Mouse (Mus musculus): ENCODE measurements around the gene AL731706.1. TPM values are rescaled to one million over a fixed set of nuclear protein-coding genes. Genes with fewer than 3 reads are reported as not detected.

AL731706.1 gene
- polyA plus RNA-seq (2016; fragmentation: Nextera tagmentation; extraction: Ambion mirVana) = 18.9 and 21.7 TPM in 2 replicates

DNA sequence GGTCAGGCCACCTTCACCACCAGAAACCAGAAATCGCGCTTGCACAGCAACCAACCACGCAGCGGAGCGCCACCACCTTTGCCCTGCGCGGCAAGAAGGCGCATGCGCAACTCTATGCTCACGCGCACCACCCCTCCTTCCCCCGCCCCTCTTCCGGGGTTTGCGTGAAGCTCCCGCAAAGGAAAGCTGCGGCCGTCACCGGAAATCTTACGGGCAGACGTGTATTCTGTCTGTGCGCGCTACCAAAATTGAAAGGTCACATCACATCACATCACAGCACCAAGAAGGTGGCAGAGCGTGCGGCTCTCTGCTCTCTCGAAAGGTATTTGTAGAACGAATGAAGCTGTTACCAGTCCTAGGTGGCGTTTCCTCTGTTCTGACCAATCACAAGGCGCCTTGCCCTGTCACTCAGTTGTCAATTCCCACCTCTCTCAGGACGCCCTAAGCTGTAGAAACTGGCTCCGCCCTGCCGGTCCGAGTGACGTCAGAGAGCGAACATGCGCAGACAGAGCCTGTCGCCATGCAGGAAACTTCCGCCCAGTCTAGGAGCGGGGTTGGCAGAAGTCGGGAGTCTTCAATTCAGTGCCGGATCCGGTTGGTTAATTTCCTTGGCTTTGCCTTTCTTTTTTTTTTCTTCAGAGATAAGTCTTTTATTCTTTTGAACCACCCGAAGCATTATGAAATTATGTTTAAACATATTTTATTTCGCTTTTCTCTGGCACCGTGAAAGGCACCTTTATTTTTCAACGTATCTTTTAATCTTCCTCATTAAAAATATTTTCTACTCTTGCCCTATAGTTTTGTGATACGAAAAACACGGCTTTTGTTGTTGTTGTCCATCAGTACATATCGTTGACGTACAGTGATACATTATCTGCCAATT lies at the start of gene AL731706.1, which contains the start of the genes Slx4ip and Mkks:
AL731706.1 (minus strand) TSS at position 322 of the 883 bp plus-strand sequence.
Slx4ip (plus strand) TSS at position 151 of the 883 bp plus-strand sequence.
Mkks (minus strand) TSS at position 322 of the 883 bp plus-strand sequence.
- H3K27me3 ChIP-seq (ENCODE audit: low read depth, poor library complexity, severe bottlenecking) = no peaks in the 10 kb centered on the region
- H3K27ac ChIP-seq = peak within 1 kb of the TSS; percentile 97
- peak; percentile 98 for DNase-seq (ENCODE audit: low spot score)
- peaks cover 4% of the 10 kb centered on the region; the same call in 1 of the 2 replicates for H3K36me3 ChIP-seq
- peak within 1 kb of the TSS; percentile 78 for H3K4me3 ChIP-seq
- under 1% methylated on average over 49 of the region's 49 CpGs for WGBS
- H3K9me3 ChIP-seq (replicated peaks) = no peaks in the 10 kb centered on the region
- H3K4me1 ChIP-seq = peaks cover 4% of the 10 kb centered on the region; the same call in 1 of the 2 replicates

DNA sequence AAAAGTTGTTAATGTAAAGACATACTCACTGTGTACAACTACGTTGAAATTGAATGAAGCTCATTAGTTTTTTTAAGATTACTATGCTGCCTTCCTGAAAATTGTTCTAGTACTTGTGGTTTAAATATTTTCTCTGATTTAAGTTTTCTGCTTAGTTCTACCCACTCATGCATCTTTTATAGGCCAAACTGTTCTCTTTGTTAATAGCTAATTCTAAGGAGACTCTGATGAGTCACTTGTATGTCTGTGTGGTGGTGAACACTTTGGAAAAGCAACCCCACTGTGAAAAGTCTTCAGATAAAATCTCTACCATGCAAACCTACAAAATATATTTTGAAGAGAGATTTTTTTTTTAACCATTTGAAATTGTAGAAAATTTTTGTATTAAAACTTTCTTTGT lies 47.1 kb upstream of the AL731706.1 start:
- H3K27ac ChIP-seq = no peak overlapping the region
- no peaks in the 10 kb centered on the region for H3K4me1 ChIP-seq
- H3K4me3 ChIP-seq = no peak overlapping the region
- H3K36me3 ChIP-seq = no peaks in the 10 kb centered on the region
- no peaks in the 10 kb centered on the region for H3K9me3 ChIP-seq (replicated peaks)
- no peaks in the 10 kb centered on the region for H3K27me3 ChIP-seq (ENCODE audit: low read depth, poor library complexity, severe bottlenecking)
- 96% methylated on average over 1 of the region's 1 CpGs for WGBS
- DNase-seq (ENCODE audit: low spot score) = no peak

DNA sequence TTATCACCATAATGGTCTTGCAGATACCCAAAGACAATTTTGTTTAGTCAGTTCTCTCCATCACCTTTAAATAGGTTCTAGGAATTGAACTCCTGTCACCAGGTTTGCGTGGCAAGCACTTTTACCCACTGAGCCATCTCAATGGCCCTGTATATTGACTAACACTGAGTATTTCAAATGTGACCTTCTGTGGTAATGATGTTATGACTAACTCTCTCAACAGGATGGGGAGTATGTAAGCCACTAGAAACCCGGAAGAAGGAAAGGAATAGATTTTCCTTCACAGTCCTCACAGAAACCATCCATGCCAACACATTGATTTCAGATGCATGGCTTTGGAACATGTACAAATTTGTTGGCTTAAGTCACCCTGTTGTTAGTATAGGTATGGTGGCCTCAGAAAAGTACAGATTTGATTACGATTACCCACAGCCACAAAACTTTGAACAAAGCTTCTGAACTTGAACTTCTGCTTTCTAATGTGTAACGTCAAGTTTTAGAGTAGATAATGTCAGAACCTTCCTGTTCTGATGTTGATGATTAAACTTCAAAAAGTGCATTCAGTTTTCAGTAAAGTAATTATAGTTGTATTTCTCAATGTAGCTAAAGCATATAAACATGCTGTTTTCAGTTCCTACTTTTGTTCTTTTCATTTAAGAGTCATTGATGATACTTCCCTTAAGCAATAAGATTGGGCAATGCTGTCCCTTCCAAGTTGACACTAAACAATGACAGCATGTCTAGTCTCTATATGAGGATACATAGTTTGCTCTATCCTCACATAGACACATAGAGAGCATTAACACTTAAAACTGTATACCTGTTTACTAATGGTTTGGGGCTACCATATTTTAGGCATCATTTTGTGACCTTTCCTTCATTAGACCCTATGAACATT lies 45.5 kb upstream of the AL731706.1 start:
- no peaks in the 10 kb centered on the region for H3K27me3 ChIP-seq (ENCODE audit: low read depth, poor library complexity, severe bottlenecking)
- 95% methylated on average over 4 of the region's 4 CpGs for WGBS
- H3K4me3 ChIP-seq = no peak overlapping the region
- H3K9me3 ChIP-seq (replicated peaks) = no peaks in the 10 kb centered on the region
- no peaks in the 10 kb centered on the region for H3K4me1 ChIP-seq
- no peak overlapping the region for H3K27ac ChIP-seq
- H3K36me3 ChIP-seq = no peaks in the 10 kb centered on the region
- no peak for DNase-seq (ENCODE audit: low spot score)

DNA sequence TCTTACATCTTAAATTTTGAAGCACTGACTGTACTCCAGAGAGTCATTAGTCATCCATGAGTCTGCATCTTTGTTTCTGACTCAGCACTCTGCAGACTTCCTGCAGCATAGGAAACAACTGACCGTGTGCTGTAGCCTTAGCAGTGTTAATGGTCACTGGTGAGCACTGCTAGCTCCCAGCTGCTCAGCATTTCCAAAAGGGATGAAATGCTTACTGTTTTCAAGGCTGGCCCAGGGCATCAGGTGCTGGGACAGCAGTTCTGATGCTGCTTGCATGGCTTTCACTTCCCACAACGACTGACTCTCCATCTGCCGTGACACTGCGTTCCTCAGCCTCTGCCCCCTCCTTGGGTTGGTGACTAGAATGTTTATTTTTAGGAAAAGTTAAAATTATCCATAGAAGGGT lies 29.8 kb upstream of the AL731706.1 start:
- Histone ChIP-seq H3K9me3 (replicated peaks) (no peaks in the 10 kb centered on the region), H3K27ac (no peak overlapping the region), H3K36me3 (no peaks in the 10 kb centered on the region), H3K4me1 (peaks cover 10% of the 10 kb centered on the region), H3K27me3 (ENCODE audit: low read depth, poor library complexity, severe bottlenecking) (no peaks in the 10 kb centered on the region), H3K4me3 (no peak overlapping the region)
- 83% methylated on average over 4 of the region's 4 CpGs for WGBS
- DNase-seq (ENCODE audit: low spot score) = no peak

- H3K27ac ChIP-seq = no peak overlapping the region
- WGBS = 74% methylated on average over 3 of the region's 3 CpGs
- H3K27me3 ChIP-seq (ENCODE audit: low read depth, poor library complexity, severe bottlenecking) = no peaks in the 10 kb centered on the region
- no peaks in the 10 kb centered on the region for H3K9me3 ChIP-seq (replicated peaks)
- no peaks in the 10 kb centered on the region for H3K36me3 ChIP-seq
- no peak for DNase-seq (ENCODE audit: low spot score)
- H3K4me3 ChIP-seq = no peak overlapping the region
- peaks cover 10% of the 10 kb centered on the region for H3K4me1 ChIP-seq
Observed at GRCm38 (mm10) chr2:136920257-136920993, 29.2 kb upstream of the AL731706.1 start.

- H3K27me3 ChIP-seq (ENCODE audit: low read depth, poor library complexity, severe bottlenecking) = no peaks in the 10 kb centered on the region
- H3K4me3 ChIP-seq = no peak overlapping the region
- H3K36me3 ChIP-seq = no peaks in the 10 kb centered on the region
- no peak overlapping the region for H3K27ac ChIP-seq
- no peaks in the 10 kb centered on the region for H3K9me3 ChIP-seq (replicated peaks)
- H3K4me1 ChIP-seq = peaks cover 10% of the 10 kb centered on the region
- DNase-seq (ENCODE audit: low spot score) = no peak
- 100% methylated on average over 1 of the region's 1 CpGs for WGBS
Observed at GRCm38 (mm10) chr2:136919433-136919832, 28.2 kb upstream of the AL731706.1 start.

- H3K4me1 ChIP-seq = peaks cover 1% of the 10 kb centered on the region
- no peaks in the 10 kb centered on the region for H3K27me3 ChIP-seq (ENCODE audit: low read depth, poor library complexity, severe bottlenecking)
- no peaks in the 10 kb centered on the region for H3K9me3 ChIP-seq (replicated peaks)
- 74% methylated on average over 3 of the region's 3 CpGs for WGBS
- H3K4me3 ChIP-seq = no peak overlapping the region
- H3K27ac ChIP-seq = no peak overlapping the region
- H3K36me3 ChIP-seq = no peaks in the 10 kb centered on the region
- no peak for DNase-seq (ENCODE audit: low spot score)
Observed at GRCm38 (mm10) chr2:136914334-136914902, 23.2 kb upstream of the AL731706.1 start.

- Histone ChIP-seq H3K4me3 (no peak overlapping the region), H3K27ac (no peak overlapping the region), H3K27me3 (ENCODE audit: low read depth, poor library complexity, severe bottlenecking) (no peaks in the 10 kb centered on the region), H3K36me3 (no peaks in the 10 kb centered on the region), H3K9me3 (replicated peaks) (no peaks in the 10 kb centered on the region), H3K4me1 (no peaks in the 10 kb centered on the region)
- no peak for DNase-seq (ENCODE audit: low spot score)
- WGBS = 81% methylated on average over 3 of the region's 3 CpGs
Observed at GRCm38 (mm10) chr2:136913021-136913420, 21.8 kb upstream of the AL731706.1 start.

DNA sequence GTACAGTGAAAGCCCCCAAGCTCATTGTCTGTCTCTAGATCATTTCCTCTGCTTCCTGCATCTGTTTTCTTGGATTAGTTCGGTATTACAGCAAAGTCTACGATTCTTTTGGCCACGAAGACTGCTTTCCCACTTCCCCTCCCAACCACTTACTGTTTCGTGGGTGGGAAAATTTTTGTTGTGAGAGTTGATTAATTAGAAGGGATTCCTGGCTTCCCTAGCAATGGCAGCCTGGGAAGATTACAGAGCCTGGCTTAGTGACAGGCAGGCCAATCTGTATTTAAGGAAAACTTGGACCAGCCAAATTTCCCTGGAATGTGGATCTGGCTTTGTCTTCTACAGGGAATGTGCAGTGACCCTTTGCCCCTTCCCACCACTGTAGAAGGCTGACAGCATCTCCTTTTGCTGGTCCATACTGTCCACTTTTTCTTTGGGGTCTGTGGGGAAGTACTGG lies 20.8 kb upstream of the AL731706.1 start:
- WGBS = 68% methylated on average over 4 of the region's 4 CpGs
- Histone ChIP-seq H3K27me3 (ENCODE audit: low read depth, poor library complexity, severe bottlenecking) (no peaks in the 10 kb centered on the region), H3K36me3 (no peaks in the 10 kb centered on the region), H3K27ac (no peak overlapping the region), H3K4me3 (no peak overlapping the region), H3K4me1 (no peaks in the 10 kb centered on the region), H3K9me3 (replicated peaks) (no peaks in the 10 kb centered on the region)
- DNase-seq (ENCODE audit: low spot score) = no peak

GRCm38 (mm10) chr2:136909298-136909697 lies 18.1 kb upstream of the AL731706.1 start:
- Histone ChIP-seq H3K36me3 (peaks cover 11% of the 10 kb centered on the region), H3K9me3 (replicated peaks) (no peaks in the 10 kb centered on the region), H3K27ac (no peak overlapping the region), H3K4me3 (no peak overlapping the region), H3K4me1 (no peaks in the 10 kb centered on the region), H3K27me3 (ENCODE audit: low read depth, poor library complexity, severe bottlenecking) (no peaks in the 10 kb centered on the region)
- 81% methylated on average over 2 of the region's 2 CpGs for WGBS
- no peak for DNase-seq (ENCODE audit: low spot score)

DNA sequence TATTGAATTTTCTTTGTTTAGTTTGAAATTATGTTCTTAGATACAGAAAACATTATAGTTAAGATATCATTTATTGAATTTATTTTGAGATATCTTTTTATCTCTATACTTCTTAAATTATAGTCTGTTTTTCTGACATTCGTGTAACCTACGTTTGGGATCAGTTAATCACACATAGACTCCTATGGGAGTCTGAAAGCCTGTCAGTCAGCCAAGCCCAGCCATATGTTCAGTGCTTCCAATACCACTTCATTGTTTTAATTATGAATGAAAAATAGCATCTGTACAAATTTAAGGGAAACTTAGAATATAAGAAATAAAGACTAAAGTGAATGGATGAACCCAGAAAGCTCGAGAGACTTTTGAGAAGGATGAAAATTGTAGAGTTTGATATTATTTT lies 17.4 kb upstream of the AL731706.1 start:
- H3K27me3 ChIP-seq (ENCODE audit: low read depth, poor library complexity, severe bottlenecking) = no peaks in the 10 kb centered on the region
- no peak overlapping the region for H3K4me3 ChIP-seq
- no peaks in the 10 kb centered on the region for H3K9me3 ChIP-seq (replicated peaks)
- H3K27ac ChIP-seq = no peak overlapping the region
- no peak for DNase-seq (ENCODE audit: low spot score)
- H3K4me1 ChIP-seq = no peaks in the 10 kb centered on the region
- H3K36me3 ChIP-seq = peaks cover 11% of the 10 kb centered on the region
- WGBS = 93% methylated on average over 3 of the region's 3 CpGs

- Histone ChIP-seq H3K4me3 (no peak overlapping the region), H3K9me3 (replicated peaks) (no peaks in the 10 kb centered on the region), H3K27me3 (ENCODE audit: low read depth, poor library complexity, severe bottlenecking) (no peaks in the 10 kb centered on the region), H3K4me1 (peaks cover 4% of the 10 kb centered on the region; the same call in 1 of the 2 replicates), H3K36me3 (no peaks in the 10 kb centered on the region), H3K27ac (no peak overlapping the region)
- DNase-seq (ENCODE audit: low spot score) = no peak
- WGBS = 90% methylated on average over 2 of the region's 2 CpGs
Observed at GRCm38 (mm10) chr2:136896131-136896530, 4.9 kb upstream of the AL731706.1 start.

All from limb, embryonic 10.5 days (tissue).